Mouse (Mus musculus) hindbrain, embryonic 10.5 days (tissue): Measurements from ENCODE around the gene Snrnp27. TPM values are rescaled to one million over a fixed set of nuclear protein-coding genes. Genes with fewer than 3 reads are reported as not detected.

Source experiments
- DNase-seq: peaks from one replicate; pipeline ENCODE4 v3.0.0-alpha.2; 2017; ENCODE audit warnings: low spot score
- H3K27ac ChIP-seq: fragments of 300-500 bp; sonication (generic); 2 replicates; pipeline ENCODE4 v1.5.1; 2016; ENCODE audit warnings: mild to moderate bottlenecking, moderate library complexity
- H3K27me3 ChIP-seq: fragments of 300-500 bp; sonication (generic); 2 replicates; pipeline ENCODE4 v1.6.1; 2016; ENCODE audit warnings: mild to moderate bottlenecking; ENCODE audit not compliant: poor library complexity, insufficient read depth, severe bottlenecking
- H3K36me3 ChIP-seq: fragments of 300-500 bp; sonication (generic); 2 replicates; pipeline ENCODE4 v1.6.1; 2016; ENCODE audit warnings: mild to moderate bottlenecking, moderate library complexity
- H3K4me1 ChIP-seq: fragments of 300-500 bp; sonication (generic); replicated peaks from 2 replicates; pipeline ENCODE4 v1.6.1; 2016; ENCODE audit warnings: mild to moderate bottlenecking
- H3K4me3 ChIP-seq: fragments of 300-500 bp; sonication (generic); 2 replicates; pipeline ENCODE4 v1.5.1; 2016; ENCODE audit warnings: mild to moderate bottlenecking, moderate library complexity
- H3K9me3 ChIP-seq: fragments of 300-500 bp; sonication (generic); 2 replicates; pipeline ENCODE4 v1.6.1; 2016; ENCODE audit warnings: mild to moderate bottlenecking, moderate library complexity
- WGBS: fragments of 180-500 bp; shearing (Covaris S2); methylation state at CpG from one replicate; pipeline ENCODE4 v1.1.7; 2016; 5-methylcytosine and 5-hydroxymethylcytosine counted together
- polyA plus RNA-seq: library from polyadenylated mRNA; unstranded; fragments of >200 nt; fragmentation: Nextera tagmentation; extraction: Ambion mirVana; gene quantifications from 2 replicates; pipeline ENCODE4 v1.2.1, GENCODE M21; 2016

Snrnp27 gene
- polyA plus RNA-seq, 1 experiment from 2014 or later = 120 TPM

- DNase-seq = no peak
- Histone ChIP-seq H3K9me3 (no peaks in the 10 kb centered on the region), H3K4me1 (no peaks in the 10 kb centered on the region), H3K27ac (no peak overlapping the region), H3K36me3 (peaks cover 69% of the 10 kb centered on the region), H3K27me3 (no peaks in the 10 kb centered on the region), H3K4me3 (no peak overlapping the region)
- WGBS = 92% methylated on average over 6 of the region's 6 CpGs
These were observed 31.3 kb downstream of the Snrnp27 start for GRCm38 (mm10) chr6:86653026-86653425.

GRCm38 (mm10) chr6:86646143-86646542 lies 38.2 kb downstream of the Snrnp27 start:
- WGBS = 86% methylated on average over 7 of the region's 7 CpGs
- H3K27ac ChIP-seq = no peak overlapping the region

DNA sequence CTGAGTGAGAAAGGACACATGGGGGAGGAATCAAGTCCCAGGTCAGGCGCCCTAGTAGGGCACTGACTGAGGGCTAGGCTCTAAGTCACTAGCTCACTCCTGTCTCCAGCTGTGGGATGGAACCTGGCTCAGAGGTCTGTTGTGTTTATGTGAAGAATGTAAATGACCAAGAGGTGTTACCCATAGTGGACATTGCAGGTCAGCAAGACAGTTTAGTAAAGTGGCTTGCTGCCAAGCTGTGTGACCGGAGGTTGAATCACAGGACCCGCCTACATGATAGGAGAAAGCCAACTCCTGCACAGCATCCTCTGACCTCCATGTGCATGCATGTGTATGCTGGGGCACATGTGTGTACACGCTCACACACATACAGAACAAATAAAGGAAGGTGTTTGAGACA lies 38.8 kb downstream of the Snrnp27 start:
- H3K36me3 ChIP-seq = peaks cover 25% of the 10 kb centered on the region
- DNase-seq = no peak
- no peaks in the 10 kb centered on the region for H3K4me1 ChIP-seq
- WGBS = 76% methylated on average over 4 of the region's 4 CpGs
- no peaks in the 10 kb centered on the region for H3K9me3 ChIP-seq
- no peaks in the 10 kb centered on the region for H3K27me3 ChIP-seq
- no peak overlapping the region for H3K4me3 ChIP-seq
- H3K27ac ChIP-seq = no peak overlapping the region

More at GRCm38 (mm10) chr6:86646143-86646542, 38.2 kb downstream of the Snrnp27 start:
- H3K36me3 ChIP-seq = peaks cover 31% of the 10 kb centered on the region
- no peaks in the 10 kb centered on the region for H3K27me3 ChIP-seq
- H3K4me3 ChIP-seq = no peak overlapping the region
- no peaks in the 10 kb centered on the region for H3K9me3 ChIP-seq
- H3K4me1 ChIP-seq = no peaks in the 10 kb centered on the region
- no peak for DNase-seq

DNA sequence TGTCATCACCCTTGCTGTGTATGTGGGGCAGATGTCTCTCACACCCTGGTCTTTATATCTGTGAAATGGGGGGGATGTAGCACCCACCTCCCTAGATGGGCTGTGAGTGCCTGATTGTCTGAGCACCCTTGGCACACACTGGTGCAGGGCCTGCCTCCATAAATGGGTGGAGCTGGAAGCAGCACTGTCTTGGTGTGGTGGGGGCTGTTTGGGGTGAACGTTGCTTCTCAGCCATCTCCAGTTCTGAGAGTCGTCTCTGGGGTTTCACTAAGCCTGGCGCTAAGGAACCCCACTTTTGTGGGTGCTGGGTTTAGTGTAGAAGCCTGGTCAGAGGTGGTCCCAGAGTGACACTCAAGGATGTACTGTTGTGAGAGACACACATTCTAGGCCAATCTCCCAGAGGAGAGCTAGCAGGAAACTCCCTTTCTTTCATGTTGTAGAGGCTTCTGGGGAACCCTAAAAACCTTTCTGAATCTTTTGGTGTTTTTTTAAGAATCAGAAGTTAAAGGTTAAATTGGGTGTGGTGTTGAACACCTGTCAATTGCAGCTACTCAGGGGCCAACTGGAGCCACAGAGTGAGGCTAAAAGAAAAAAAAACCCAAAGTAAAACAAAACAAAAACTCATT lies 39.4 kb downstream of the Snrnp27 start:
- H3K4me3 ChIP-seq = no peak overlapping the region
- H3K27me3 ChIP-seq = no peaks in the 10 kb centered on the region
- DNase-seq = no peak
- peaks cover 19% of the 10 kb centered on the region for H3K36me3 ChIP-seq
- H3K27ac ChIP-seq = no peak overlapping the region
- 80% methylated on average over 3 of the region's 3 CpGs for WGBS
- no peaks in the 10 kb centered on the region for H3K9me3 ChIP-seq
- H3K4me1 ChIP-seq = no peaks in the 10 kb centered on the region

- Histone ChIP-seq H3K4me3 (no peak overlapping the region), H3K4me1 (no peaks in the 10 kb centered on the region), H3K27me3 (no peaks in the 10 kb centered on the region), H3K36me3 (no peaks in the 10 kb centered on the region), H3K9me3 (no peaks in the 10 kb centered on the region), H3K27ac (0 out of 2 replicates have a peak overlapping the region, but pooled peaks have one; percentile 36)
- WGBS = 66% methylated on average over 8 of the region's 8 CpGs
- DNase-seq = no peak
These were observed 42.6 kb downstream of the Snrnp27 start for GRCm38 (mm10) chr6:86641716-86642115.

GRCm38 (mm10) chr6:86640776-86641175 lies 43.5 kb downstream of the Snrnp27 start:
- H3K4me3 ChIP-seq = no peak overlapping the region
- 87% methylated on average over 8 of the region's 8 CpGs for WGBS
- no peaks in the 10 kb centered on the region for H3K9me3 ChIP-seq
- H3K4me1 ChIP-seq = no peaks in the 10 kb centered on the region
- DNase-seq = no peak
- H3K27ac ChIP-seq = peak overlapping the region; percentile 8; the same call in 1 of the 2 replicates
- H3K27me3 ChIP-seq = no peaks in the 10 kb centered on the region
- no peaks in the 10 kb centered on the region for H3K36me3 ChIP-seq

- Histone ChIP-seq H3K4me1 (no peaks in the 10 kb centered on the region), H3K4me3 (no peak overlapping the region), H3K27me3 (no peaks in the 10 kb centered on the region), H3K27ac (no peak overlapping the region; the same call in 1 of the 2 replicates), H3K9me3 (no peaks in the 10 kb centered on the region), H3K36me3 (no peaks in the 10 kb centered on the region)
- WGBS = 81% methylated on average over 3 of the region's 3 CpGs
- DNase-seq = no peak
These were observed 44.2 kb downstream of the Snrnp27 start for GRCm38 (mm10) chr6:86640161-86640560.

DNA sequence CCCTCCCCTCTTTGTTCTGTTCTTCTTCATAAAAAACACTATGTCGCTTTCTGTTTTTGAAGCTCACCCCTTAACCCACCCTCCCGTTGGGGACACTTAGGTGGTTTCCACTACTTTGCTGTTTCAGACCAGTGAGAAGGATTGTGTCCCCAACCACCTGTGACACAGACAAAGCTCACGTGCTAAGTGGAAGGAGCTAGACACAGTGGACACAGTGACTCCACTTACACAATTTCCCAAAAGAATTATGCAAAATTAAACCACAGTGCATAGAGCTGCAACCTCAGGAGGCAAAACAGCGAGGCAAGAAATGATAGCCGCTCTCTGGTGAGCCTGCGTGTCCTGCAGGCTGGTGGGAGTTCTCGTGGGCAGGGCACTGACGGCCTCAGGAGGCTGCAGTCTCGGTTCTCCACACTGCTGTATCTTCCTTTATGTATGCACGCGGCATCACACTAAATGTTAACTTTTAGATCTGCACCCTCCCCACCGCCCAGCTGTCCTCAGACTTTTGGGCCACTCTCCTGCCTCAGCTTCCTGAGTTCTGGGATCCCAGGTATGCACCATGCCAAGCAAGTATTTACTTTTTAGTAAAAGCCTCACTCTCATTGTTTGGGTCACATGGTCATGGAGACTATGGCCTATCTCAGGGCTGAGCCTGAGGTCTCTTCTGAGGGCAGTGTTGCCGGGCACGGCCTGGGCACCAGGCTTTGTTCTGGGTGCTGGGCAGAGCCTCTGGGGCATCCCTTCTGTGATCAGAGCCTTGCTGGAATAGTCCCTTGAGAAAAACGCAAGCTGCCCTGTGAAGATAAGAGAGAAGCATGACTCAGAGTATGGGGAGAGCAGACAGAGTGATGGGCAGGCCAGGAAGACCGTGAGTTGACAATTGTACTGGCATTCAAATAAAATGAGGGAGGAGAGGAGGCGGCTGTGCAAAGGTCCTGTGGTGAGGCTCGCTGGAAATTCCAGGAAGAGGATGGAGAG lies 44.9 kb downstream of the Snrnp27 start:
- Histone ChIP-seq H3K36me3 (no peaks in the 10 kb centered on the region), H3K27me3 (no peaks in the 10 kb centered on the region), H3K9me3 (no peaks in the 10 kb centered on the region), H3K4me1 (no peaks in the 10 kb centered on the region), H3K27ac (0 out of 2 replicates have a peak overlapping the region, but pooled peaks have one; percentile 12), H3K4me3 (no peak overlapping the region)
- DNase-seq = no peak
- WGBS = 84% methylated on average over 18 of the region's 18 CpGs

DNA sequence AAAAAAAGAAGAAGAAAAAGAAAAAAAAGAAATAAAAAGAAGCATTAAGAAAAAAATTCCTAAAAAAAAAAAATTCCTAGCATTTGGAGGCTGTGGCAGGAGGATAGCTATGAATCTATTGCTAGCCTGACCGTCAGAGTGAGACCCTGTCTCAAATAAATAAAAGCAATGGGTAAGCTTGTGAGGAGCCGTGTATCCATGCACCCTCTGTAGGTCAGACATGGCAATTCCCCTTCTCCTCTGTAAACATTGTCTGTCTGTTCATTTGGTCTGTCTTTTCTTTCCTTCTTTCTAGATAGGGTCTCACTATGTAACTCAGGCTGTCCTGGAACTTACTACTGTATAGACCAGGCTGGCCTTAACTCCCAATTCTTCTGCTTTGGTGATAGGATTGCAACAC lies 45.9 kb downstream of the Snrnp27 start:
- no peaks in the 10 kb centered on the region for H3K27me3 ChIP-seq
- WGBS = 31% methylated on average over 2 of the region's 2 CpGs
- no peak for DNase-seq
- no peak overlapping the region for H3K27ac ChIP-seq
- H3K9me3 ChIP-seq = no peaks in the 10 kb centered on the region
- no peak overlapping the region for H3K4me3 ChIP-seq
- H3K36me3 ChIP-seq = no peaks in the 10 kb centered on the region
- H3K4me1 ChIP-seq = no peaks in the 10 kb centered on the region

DNA sequence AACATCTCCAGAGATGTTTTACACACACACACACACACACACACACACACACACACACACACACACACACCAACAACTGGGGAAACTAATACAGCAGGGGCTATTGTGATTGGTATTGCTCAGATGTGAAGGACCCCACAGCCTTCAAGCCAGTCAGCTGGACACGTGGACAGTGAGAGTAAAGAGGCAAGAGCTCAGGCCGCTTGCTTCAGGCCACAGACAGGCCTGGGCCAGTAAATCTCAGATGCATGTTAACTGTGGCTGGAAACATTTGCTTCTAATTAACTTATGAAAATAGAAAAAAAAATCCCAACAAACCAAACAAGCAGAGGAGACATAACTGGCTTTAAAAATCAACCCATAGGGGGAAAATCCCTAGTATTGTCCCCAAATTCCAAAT lies 46.5 kb downstream of the Snrnp27 start:
- 80% methylated on average over 2 of the region's 2 CpGs for WGBS
- Histone ChIP-seq H3K27ac (no peak overlapping the region), H3K36me3 (no peaks in the 10 kb centered on the region), H3K4me1 (no peaks in the 10 kb centered on the region), H3K4me3 (no peak overlapping the region), H3K27me3 (no peaks in the 10 kb centered on the region), H3K9me3 (no peaks in the 10 kb centered on the region)
- no peak for DNase-seq

- Histone ChIP-seq H3K36me3 (no peaks in the 10 kb centered on the region), H3K27me3 (no peaks in the 10 kb centered on the region), H3K4me3 (no peak overlapping the region), H3K9me3 (no peaks in the 10 kb centered on the region), H3K4me1 (no peaks in the 10 kb centered on the region), H3K27ac (no peak overlapping the region)
- 75% methylated on average over 4 of the region's 4 CpGs for WGBS
- DNase-seq = no peak
These were observed 47.0 kb downstream of the Snrnp27 start for GRCm38 (mm10) chr6:86637171-86637835.

GRCm38 (mm10) chr6:86636495-86636894 lies 47.8 kb downstream of the Snrnp27 start:
- WGBS = 70% methylated on average over 2 of the region's 2 CpGs
- Histone ChIP-seq H3K36me3 (no peaks in the 10 kb centered on the region), H3K27ac (no peak overlapping the region), H3K4me3 (no peak overlapping the region), H3K27me3 (no peaks in the 10 kb centered on the region), H3K9me3 (no peaks in the 10 kb centered on the region), H3K4me1 (no peaks in the 10 kb centered on the region)
- DNase-seq = no peak
